Mouse (Mus musculus) heart, embryonic 11.5 days (tissue): ENCODE results near the gene Irf2. TPM values are rescaled to one million over a fixed set of nuclear protein-coding genes. Genes with fewer than 3 reads are reported as not detected.

Source experiments
- ATAC-seq: fragments of 200-750 bp; cut with Nextera tagmentation; replicated peaks from 2 replicates; pipeline ENCODE4 v1.8.0; 2017; ENCODE audit warnings: moderate library complexity; ENCODE audit not compliant: insufficient number of reproducible peaks, low FRiP score, low TSS enrichment
- H3K27ac ChIP-seq: fragments of 300-500 bp; sonication (generic); 2 replicates; pipeline ENCODE4 v1.5.1; 2014; ENCODE audit warnings: mild to moderate bottlenecking, low read depth, low read length
- H3K27me3 ChIP-seq: fragments of 300-500 bp; sonication (generic); 2 replicates; pipeline ENCODE4 v1.6.1; 2014; ENCODE audit warnings: mild to moderate bottlenecking, low read length, mixed read lengths; ENCODE audit not compliant: control insufficient read depth, insufficient read depth
- H3K36me3 ChIP-seq: fragments of 300-500 bp; sonication (generic); 2 replicates; pipeline ENCODE4 v1.6.1; 2014; ENCODE audit warnings: mild to moderate bottlenecking, low read length, moderate library complexity, mixed read lengths; ENCODE audit not compliant: control insufficient read depth, insufficient read depth
- H3K4me1 ChIP-seq: fragments of 300-500 bp; sonication (generic); 2 replicates; pipeline ENCODE4 v1.6.1; 2014; ENCODE audit warnings: low read length; ENCODE audit not compliant: control insufficient read depth, insufficient read depth
- H3K4me2 ChIP-seq: fragments of 300-500 bp; sonication (generic); 2 replicates; pipeline ENCODE4 v1.6.1; 2014; ENCODE audit warnings: mild to moderate bottlenecking, moderate library complexity
- H3K4me3 ChIP-seq: fragments of 300-500 bp; sonication (generic); 2 replicates; pipeline ENCODE4 v1.5.1; 2014; ENCODE audit warnings: low read depth, low read length
- H3K9ac ChIP-seq: fragments of 300-500 bp; sonication (generic); 2 replicates; pipeline ENCODE4 v1.6.1; 2014; ENCODE audit warnings: mild to moderate bottlenecking, low read depth, low read length, moderate library complexity
- H3K9me3 ChIP-seq: fragments of 300-500 bp; sonication (generic); replicated peaks from 2 replicates; pipeline ENCODE4 v1.6.1; 2016; ENCODE audit warnings: low read length; ENCODE audit not compliant: control insufficient read depth
- WGBS: fragments of 180-500 bp; shearing (Covaris S2); extraction: QIAGEN DNeasy Blood & Tissue Kit; methylation state at CpG from one replicate; pipeline ENCODE4 v1.1.7; 2014; ENCODE audit not compliant: insufficient replicate concordance; 5-methylcytosine and 5-hydroxymethylcytosine counted together
- polyA plus RNA-seq: library from polyadenylated mRNA; unstranded; fragments of >200 nt; fragmentation: Nextera tagmentation; extraction: Ambion mirVana; gene quantifications from 2 replicates; pipeline ENCODE4 v1.2.1, GENCODE M21; 2014

Gene Irf2
- polyA plus RNA-seq, 1 experiment from 2014 or later = 16.5 TPM

DNA sequence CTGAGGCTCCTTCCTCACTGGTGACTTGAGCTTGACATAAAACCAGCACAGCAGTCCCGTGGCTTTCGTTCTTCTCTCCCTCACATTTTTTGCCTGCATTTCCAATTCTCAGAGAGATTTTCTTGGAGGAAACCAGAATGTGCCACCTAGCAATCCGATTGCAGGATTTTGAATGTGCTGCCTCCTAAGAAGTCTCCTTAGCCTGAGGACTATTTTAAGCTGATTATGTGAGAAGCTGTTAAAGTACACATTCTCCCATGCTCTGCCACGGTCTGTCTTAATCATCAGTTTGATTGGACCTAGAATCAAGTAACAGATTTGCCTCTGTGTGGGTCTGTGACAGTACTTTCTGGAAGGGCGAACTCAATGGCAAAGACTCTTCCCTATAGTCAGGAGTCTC, 123.0 kb downstream of the Irf2 start:
- Histone ChIP-seq H3K9ac (no peak overlapping the region), H3K36me3 (no peaks in the 10 kb centered on the region), H3K4me1 (no peaks in the 10 kb centered on the region), H3K4me2 (no peak overlapping the region), H3K9me3 (no peaks in the 10 kb centered on the region), H3K27ac (no peak overlapping the region), H3K4me3 (no peak overlapping the region), H3K27me3 (no peaks in the 10 kb centered on the region)
- no peak for ATAC-seq
- whole genome bisulfite sequencing = 82% methylated on average over 5 of the region's 5 CpGs

DNA sequence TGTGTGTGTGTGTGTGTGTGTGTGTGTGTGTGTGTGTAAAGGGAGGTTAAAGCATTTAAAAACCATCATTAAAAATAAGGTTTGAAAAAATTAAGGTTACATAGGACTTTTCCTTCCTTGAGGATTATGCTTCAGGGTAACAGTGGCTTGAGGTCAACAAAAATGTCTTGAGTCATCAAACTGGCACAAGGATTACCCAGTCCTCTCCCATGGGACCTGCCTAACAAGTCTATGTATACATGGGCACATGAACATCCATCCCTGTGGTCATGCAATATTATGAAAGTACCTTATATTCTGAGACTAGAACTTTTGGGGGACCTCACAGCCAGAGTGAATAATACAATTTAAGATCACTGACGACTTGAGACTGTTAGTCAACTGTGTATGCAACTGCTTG, 125.9 kb downstream of the Irf2 start:
- Histone ChIP-seq H3K27me3 (no peaks in the 10 kb centered on the region), H3K4me3 (no peak overlapping the region), H3K27ac (no peak overlapping the region), H3K9me3 (no peaks in the 10 kb centered on the region), H3K36me3 (no peaks in the 10 kb centered on the region), H3K9ac (no peak overlapping the region), H3K4me2 (no peak overlapping the region), H3K4me1 (peaks cover 5% of the 10 kb centered on the region)
- no peak for ATAC-seq
- 68% methylated on average over 1 of the region's 1 CpGs for WGBS

DNA sequence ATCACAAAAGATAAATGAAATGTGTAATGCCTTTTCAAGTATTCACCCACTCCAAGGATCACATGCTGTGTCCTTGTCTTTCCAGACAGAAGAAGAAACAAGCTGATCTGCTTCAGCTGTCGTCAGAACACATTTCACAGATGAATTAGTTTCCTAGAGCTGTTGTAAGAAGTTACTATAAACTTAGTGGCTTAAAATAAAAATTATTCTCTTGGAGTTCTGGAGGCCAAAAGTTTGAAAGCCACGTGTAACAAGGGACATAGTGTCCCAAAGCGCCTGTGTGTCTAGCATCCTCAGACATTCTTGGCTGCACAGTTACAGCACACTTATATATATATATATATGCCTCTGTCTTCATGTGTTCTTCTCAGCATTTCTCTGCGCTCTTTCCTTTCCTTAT, 127.9 kb downstream of the Irf2 start:
- H3K9me3 ChIP-seq = no peaks in the 10 kb centered on the region
- H3K27ac ChIP-seq = no peak overlapping the region
- WGBS = 72% methylated on average over 4 of the region's 4 CpGs
- no peak overlapping the region for H3K9ac ChIP-seq
- ATAC-seq = no peak
- H3K4me2 ChIP-seq = no peak overlapping the region
- no peaks in the 10 kb centered on the region for H3K36me3 ChIP-seq
- H3K4me3 ChIP-seq = no peak overlapping the region
- H3K27me3 ChIP-seq = no peaks in the 10 kb centered on the region
- peaks cover 5% of the 10 kb centered on the region for H3K4me1 ChIP-seq

DNA sequence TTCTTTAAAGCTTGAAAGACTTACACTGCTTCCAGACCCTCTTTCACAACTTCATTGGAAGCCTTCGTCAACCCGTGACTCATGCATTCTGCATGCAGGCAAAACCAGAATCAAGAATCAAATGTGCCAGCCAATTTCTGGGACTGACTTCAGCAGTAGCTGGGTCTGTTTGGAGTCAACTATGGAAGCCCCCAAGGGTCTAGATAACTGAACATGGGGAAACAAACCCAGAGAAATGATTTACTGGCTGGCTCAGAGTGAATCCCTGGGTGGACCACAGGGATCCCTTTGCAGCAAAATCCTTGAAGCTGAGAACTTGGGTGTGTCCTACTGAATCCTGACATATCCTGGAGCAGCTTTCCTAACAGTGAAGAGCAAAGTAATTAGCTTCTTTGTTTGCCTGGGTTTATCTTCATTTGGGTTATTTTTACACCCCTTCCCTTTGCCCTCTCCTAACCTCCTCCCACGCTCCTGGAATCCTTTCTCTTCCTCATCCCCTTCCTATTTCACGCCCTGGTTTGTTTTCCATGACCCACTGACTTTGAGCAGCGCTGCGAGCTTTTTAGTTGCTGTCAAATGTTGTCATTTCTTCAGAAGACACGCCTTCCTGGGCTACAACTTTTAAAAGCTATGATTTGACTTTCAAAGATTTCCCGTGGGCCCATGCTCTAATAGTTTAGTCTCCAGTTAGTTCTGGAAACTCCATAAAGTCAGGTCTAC, 129.0 kb downstream of the Irf2 start:
- H3K27me3 ChIP-seq = no peaks in the 10 kb centered on the region
- H3K36me3 ChIP-seq = no peaks in the 10 kb centered on the region
- WGBS = 51% methylated on average over 8 of the region's 8 CpGs
- H3K27ac ChIP-seq = no peak overlapping the region
- no peak overlapping the region for H3K4me3 ChIP-seq
- H3K4me2 ChIP-seq = no peak overlapping the region
- no peak for ATAC-seq
- no peak overlapping the region for H3K9ac ChIP-seq
- H3K9me3 ChIP-seq = no peaks in the 10 kb centered on the region
- H3K4me1 ChIP-seq = peaks cover 5% of the 10 kb centered on the region

DNA sequence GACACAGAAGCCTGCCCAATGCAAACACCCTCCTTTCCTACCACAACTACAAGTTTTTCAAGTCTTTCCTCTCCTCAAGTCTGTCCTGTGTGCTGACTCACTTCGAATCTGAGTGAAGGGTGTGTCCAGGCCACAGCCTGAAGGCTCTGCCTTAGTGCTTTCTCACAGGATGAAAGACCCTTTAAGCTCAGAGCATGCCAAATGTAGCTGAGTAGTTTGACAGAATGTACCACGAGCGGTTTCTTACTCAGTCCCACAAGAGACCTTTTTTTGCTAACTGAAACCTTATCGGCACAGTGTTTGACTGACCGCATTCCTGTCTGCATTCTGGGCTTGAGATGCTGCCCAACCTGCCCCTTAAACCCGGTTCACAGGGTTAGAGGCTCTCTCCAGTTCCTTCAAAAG, 130.0 kb downstream of the Irf2 start:
- no peak for ATAC-seq
- Histone ChIP-seq H3K9me3 (no peaks in the 10 kb centered on the region), H3K27ac (0 out of 2 replicates have a peak overlapping the region, but pooled peaks have one; percentile 25), H3K4me2 (no peak overlapping the region), H3K4me1 (peaks cover 5% of the 10 kb centered on the region), H3K36me3 (no peaks in the 10 kb centered on the region), H3K27me3 (no peaks in the 10 kb centered on the region), H3K4me3 (no peak overlapping the region), H3K9ac (no peak overlapping the region)
- WGBS = 43% methylated on average over 6 of the region's 6 CpGs

GRCm38 (mm10) chr8:46871086-46871485, 131.6 kb downstream of the Irf2 start:
- H3K4me1 ChIP-seq = peaks cover 5% of the 10 kb centered on the region
- WGBS = 78% methylated on average over 4 of the region's 4 CpGs
- H3K27me3 ChIP-seq = no peaks in the 10 kb centered on the region
- no peak overlapping the region for H3K4me2 ChIP-seq
- ATAC-seq = no peak
- no peak overlapping the region for H3K27ac ChIP-seq
- H3K9ac ChIP-seq = no peak overlapping the region
- no peaks in the 10 kb centered on the region for H3K9me3 ChIP-seq
- H3K36me3 ChIP-seq = no peaks in the 10 kb centered on the region
- no peak overlapping the region for H3K4me3 ChIP-seq

- 29% methylated on average over 2 of the region's 2 CpGs for WGBS
- Histone ChIP-seq H3K27me3 (no peaks in the 10 kb centered on the region), H3K9me3 (no peaks in the 10 kb centered on the region)
Measured at GRCm38 (mm10) chr8:46875615-46876293, 136.2 kb downstream of the Irf2 start.

GRCm38 (mm10) chr8:46881348-46881747, 141.8 kb downstream of the Irf2 start:
- no peak overlapping the region for H3K27ac ChIP-seq
- H3K9ac ChIP-seq = no peak overlapping the region
- H3K27me3 ChIP-seq = no peaks in the 10 kb centered on the region
- H3K9me3 ChIP-seq = no peaks in the 10 kb centered on the region
- WGBS = 81% methylated on average over 6 of the region's 6 CpGs
- no peak overlapping the region for H3K4me3 ChIP-seq
- H3K4me1 ChIP-seq = no peaks in the 10 kb centered on the region
- no peak for ATAC-seq
- no peak overlapping the region for H3K4me2 ChIP-seq
- H3K36me3 ChIP-seq = no peaks in the 10 kb centered on the region

More at GRCm38 (mm10) chr8:46875615-46876293, 136.2 kb downstream of the Irf2 start:
- Histone ChIP-seq H3K4me3 (no peak overlapping the region), H3K4me1 (no peaks in the 10 kb centered on the region), H3K9ac (no peak overlapping the region), H3K36me3 (no peaks in the 10 kb centered on the region), H3K4me2 (no peak overlapping the region), H3K27ac (no peak overlapping the region)
- no peak for ATAC-seq
